Comparison of ENCODE assay signal across 17 mouse cellular contexts in genomic region chr12:109711392-109711791, GRCm38 (mm10).
DNase-seq lines count a peak whose midpoint lies in the region; ATAC-seq lines count a peak whose summit lies in the region.
"Had no signal": no experiment of that assay in that cellular context is flagged by ENCODE, and none has a peak within 500 bp of the region (broad histone marks: within the 10 kb centered on the region; RNA-seq: fewer than 3 reads in every experiment).

No protein-coding gene starts in this region.

- H3K27ac ChIP-seq in forebrain, embryonic 11.5 days (ENCODE audit: low read depth, low read length): no peak overlapping the region
- H3K27ac ChIP-seq in forebrain, embryonic 12.5 days: no peak overlapping the region
- no peak overlapping the region for H3K27ac ChIP-seq in heart, embryonic 10.5 days
- H3K27ac ChIP-seq in heart, embryonic 12.5 days (ENCODE audit: poor library complexity, severe bottlenecking): no peak overlapping the region
- H3K27ac ChIP-seq: forebrain, embryonic 13.5 days; hindbrain, embryonic 10.5 days; hindbrain, embryonic 13.5 days; intestine, embryonic 15.5 days had no signal

- no peaks in the 10 kb centered on the region for H3K27me3 ChIP-seq in forebrain, embryonic 11.5 days (ENCODE audit: control insufficient read depth, insufficient read depth, low read length)
- no peaks in the 10 kb centered on the region for H3K27me3 ChIP-seq in forebrain, embryonic 12.5 days
- H3K27me3 ChIP-seq in heart, embryonic 10.5 days (ENCODE audit: insufficient read depth, poor library complexity, severe bottlenecking): no peaks in the 10 kb centered on the region
- H3K27me3 ChIP-seq in heart, embryonic 12.5 days (replicated peaks): no peaks in the 10 kb centered on the region
- H3K27me3 ChIP-seq: forebrain, embryonic 13.5 days; hindbrain, embryonic 13.5 days; intestine, embryonic 15.5 days had no signal

- ATAC-seq in forebrain, embryonic 11.5 days (replicated peaks; ENCODE audit: low FRiP score): no peak
- ATAC-seq in forebrain, embryonic 12.5 days (ENCODE audit: low FRiP score): no peak
- no peak for ATAC-seq in heart, embryonic 12.5 days (ENCODE audit: insufficient number of reproducible peaks, low FRiP score)
- ATAC-seq: CD4-positive, CD25-positive, alpha-beta regulatory T cell, adult 4 months; forebrain, embryonic 13.5 days; forebrain, postnatal 0 days; intestine, embryonic 15.5 days had no signal

- H3K4me2 ChIP-seq in forebrain, embryonic 11.5 days (ENCODE audit: low read depth, low read length, severe bottlenecking): no peak overlapping the region
- no peak overlapping the region for H3K4me2 ChIP-seq in forebrain, embryonic 12.5 days
- no peak overlapping the region for H3K4me2 ChIP-seq in heart, embryonic 12.5 days
- H3K4me2 ChIP-seq: forebrain, embryonic 13.5 days; hindbrain, embryonic 13.5 days; intestine, embryonic 15.5 days had no signal

- H3K9me3 ChIP-seq in forebrain, embryonic 11.5 days (ENCODE audit: control insufficient read depth, low read length): no peaks in the 10 kb centered on the region
- H3K9me3 ChIP-seq in forebrain, embryonic 12.5 days: no peaks in the 10 kb centered on the region
- H3K9me3 ChIP-seq in heart, embryonic 10.5 days: no peaks in the 10 kb centered on the region
- H3K9me3 ChIP-seq in heart, embryonic 12.5 days (replicated peaks): no peaks in the 10 kb centered on the region
- H3K9me3 ChIP-seq: forebrain, embryonic 13.5 days; hindbrain, embryonic 10.5 days; hindbrain, embryonic 13.5 days; intestine, embryonic 15.5 days had no signal

- no peaks in the 10 kb centered on the region; the same call in none of the 2 replicates for H3K36me3 ChIP-seq in forebrain, embryonic 11.5 days (ENCODE audit: control insufficient read depth, insufficient read depth, low read length)
- peaks cover 45% of the 10 kb centered on the region for H3K36me3 ChIP-seq in forebrain, embryonic 12.5 days (replicated peaks)
- H3K36me3 ChIP-seq in heart, embryonic 10.5 days: peaks cover 56% of the 10 kb centered on the region
- peaks cover 51% of the 10 kb centered on the region for H3K36me3 ChIP-seq in heart, embryonic 12.5 days

- peak; percentile 28 for DNase-seq in forebrain, embryonic 11.5 days (ENCODE audit: low spot score)
- DNase-seq in heart, embryonic 10.5 days (ENCODE audit: low spot score): peak; percentile 52
- DNase-seq in right cerebral cortex, postnatal 25 days: peak; percentile 2
- no peak for DNase-seq in right cerebral cortex, postnatal 14 days
- DNase-seq: adrenal gland, adult 2 months; adrenal gland, postnatal 14 days; forebrain, postnatal 0 days; gastrocnemius, postnatal 14 days; heart, adult 18-20 months; kidney, adult 11 months had no signal

- no peaks in the 10 kb centered on the region for H3K4me1 ChIP-seq in forebrain, embryonic 11.5 days (replicated peaks; ENCODE audit: control insufficient read depth, insufficient read depth, low read length)
- H3K4me1 ChIP-seq in forebrain, embryonic 12.5 days: no peaks in the 10 kb centered on the region
- H3K4me1 ChIP-seq in heart, embryonic 10.5 days: no peaks in the 10 kb centered on the region
- peaks cover 3% of the 10 kb centered on the region; the same call in 1 of the 2 replicates for H3K4me1 ChIP-seq in heart, embryonic 12.5 days (replicated peaks)
- H3K4me1 ChIP-seq: hindbrain, embryonic 10.5 days; hindbrain, embryonic 13.5 days; intestine, embryonic 15.5 days had no signal

- H3K9ac ChIP-seq in forebrain, embryonic 11.5 days (ENCODE audit: low read length): no peak overlapping the region
- no peak overlapping the region for H3K9ac ChIP-seq in forebrain, embryonic 12.5 days
- no peak overlapping the region for H3K9ac ChIP-seq in heart, embryonic 12.5 days
- H3K9ac ChIP-seq: forebrain, embryonic 13.5 days; forebrain, postnatal 0 days; hindbrain, embryonic 13.5 days; intestine, embryonic 15.5 days had no signal

- no peak overlapping the region for H3K4me3 ChIP-seq in forebrain, embryonic 11.5 days (ENCODE audit: low read depth, low read length)
- no peak overlapping the region for H3K4me3 ChIP-seq in forebrain, embryonic 12.5 days (replicated peaks)
- no peak overlapping the region for H3K4me3 ChIP-seq in heart, embryonic 10.5 days
- H3K4me3 ChIP-seq in heart, embryonic 12.5 days: no peak overlapping the region
- H3K4me3 ChIP-seq: forebrain, embryonic 13.5 days; hindbrain, embryonic 10.5 days; hindbrain, embryonic 13.5 days; intestine, embryonic 15.5 days had no signal

- WGBS in forebrain, embryonic 11.5 days: 94% methylated on average over 5 of the region's 5 CpGs
- 96% methylated on average over 5 of the region's 5 CpGs for WGBS in forebrain, embryonic 12.5 days
- 94% methylated on average over 5 of the region's 5 CpGs for WGBS in heart, embryonic 10.5 days
- 93% methylated on average over 5 of the region's 5 CpGs for WGBS in heart, embryonic 12.5 days
